Mouse (Mus musculus): Measurements from ENCODE around the gene Tbc1d25.

- TF ChIP-seq POLR2A (IDR thresholded peaks at IDR 0.05; ENCODE audit: borderline replicate concordance, insufficient read depth, low read length): no peak
- no peak for TF ChIP-seq CTCF (IDR thresholded peaks at IDR 0.05; ENCODE audit: borderline replicate concordance, insufficient read depth, low read depth, low read length)
Measured at GRCm38 (mm10) chrX:8222296-8222677, 46.3 kb upstream of the Tbc1d25 start.
